Comparison of ENCODE assay signal across 25 mouse cellular contexts in the genomic region with DNA sequence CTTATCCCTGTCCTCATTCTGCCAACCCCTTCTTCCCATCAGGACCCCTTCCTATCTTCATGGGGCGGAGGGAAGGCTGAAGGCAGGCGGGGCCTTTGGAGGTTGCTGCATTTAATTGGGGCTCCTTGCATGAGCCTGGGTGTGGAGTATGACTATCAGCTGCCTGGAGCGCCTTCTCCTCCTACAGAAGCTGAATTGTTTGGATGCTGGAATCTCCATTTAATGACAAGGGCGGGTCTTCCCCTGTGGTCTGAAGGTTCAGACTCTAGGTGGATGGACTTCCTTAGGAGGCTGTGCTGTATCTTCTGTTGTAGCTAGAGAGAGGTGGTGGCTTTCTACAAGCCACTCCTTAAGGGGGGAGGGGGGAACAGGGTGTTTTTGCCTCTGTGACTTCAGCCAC. TPM values are rescaled to one million over a fixed set of nuclear protein-coding genes. Genes with fewer than 3 reads are reported as not detected.
DNase-seq lines count a peak whose midpoint lies in the region; ATAC-seq lines count a peak whose summit lies in the region.
"Had no signal": no experiment of that assay in that cellular context is flagged by ENCODE, and none has a peak within 500 bp of the region (broad histone marks: within the 10 kb centered on the region; RNA-seq: fewer than 3 reads in every experiment).

No protein-coding gene starts in this region.

- no peak for DNase-seq in hindbrain, embryonic 10.5 days (ENCODE audit: low spot score)
- DNase-seq in ES-CJ7 (ENCODE audit: low read depth, low spot score) = peak; percentile 72
- peak; percentile 86 for DNase-seq in ZHBTc4 (ENCODE audit: low read depth, low spot score)
- DNase-seq in adrenal gland, adult 18-20 months (ENCODE audit: low spot score in 2 of 2) = no peak
- no peak for DNase-seq in urinary bladder, postnatal 10 days (ENCODE audit: low spot score)
- DNase-seq: adrenal gland, adult 8-10 months; adrenal gland, postnatal 14 days; adrenal gland, postnatal 36 days; B cell, adult 2 months; cerebellum, adult 11-12 months; cerebellum, adult 2 months; cerebellum, adult 9-10 months; cerebellum, postnatal 14 days; cerebellum, postnatal 36 days; embryo, embryonic 11 days had no signal

- H3K9ac ChIP-seq in hindbrain, embryonic 13.5 days = no peak overlapping the region
- H3K9ac ChIP-seq: embryonic facial prominence, embryonic 13.5 days; embryonic facial prominence, embryonic 15.5 days; forebrain, embryonic 12.5 days had no signal

- no peaks in the 10 kb centered on the region for H3K27me3 ChIP-seq in hindbrain, embryonic 10.5 days (ENCODE audit: insufficient read depth, poor library complexity, severe bottlenecking)
- H3K27me3 ChIP-seq in hindbrain, embryonic 13.5 days = no peaks in the 10 kb centered on the region
- H3K27me3 ChIP-seq: CH12.LX; embryonic facial prominence, embryonic 13.5 days; embryonic facial prominence, embryonic 15.5 days; forebrain, embryonic 12.5 days had no signal

- H3K4me2 ChIP-seq in hindbrain, embryonic 13.5 days = no peak overlapping the region
- H3K4me2 ChIP-seq: embryonic facial prominence, embryonic 13.5 days; embryonic facial prominence, embryonic 15.5 days; forebrain, embryonic 12.5 days had no signal

- H3K4me3 ChIP-seq in hindbrain, embryonic 10.5 days = no peak overlapping the region
- H3K4me3 ChIP-seq in hindbrain, embryonic 13.5 days = no peak overlapping the region
- H3K4me3 ChIP-seq: embryonic facial prominence, embryonic 13.5 days; embryonic facial prominence, embryonic 15.5 days; erythroblast, embryonic 14.5 days; forebrain, embryonic 10.5 days; forebrain, embryonic 12.5 days had no signal

- WGBS in hindbrain, embryonic 10.5 days = 87% methylated on average over 4 of the region's 4 CpGs
- 90% methylated on average over 4 of the region's 4 CpGs for WGBS in hindbrain, embryonic 13.5 days

- ATAC-seq in hindbrain, embryonic 13.5 days (ENCODE audit: low FRiP score) = no peak
- ATAC-seq: CD4-positive, CD25-positive, alpha-beta regulatory T cell, adult 4 months; forebrain, embryonic 14.5 days; forebrain, embryonic 16.5 days had no signal

- peaks cover 6% of the 10 kb centered on the region; the same call in 1 of the 2 replicates for H3K4me1 ChIP-seq in hindbrain, embryonic 10.5 days (replicated peaks)
- H3K4me1 ChIP-seq in hindbrain, embryonic 13.5 days (replicated peaks) = no peaks in the 10 kb centered on the region
- H3K4me1 ChIP-seq: embryonic facial prominence, embryonic 13.5 days; embryonic facial prominence, embryonic 15.5 days; forebrain, embryonic 12.5 days had no signal

- no peaks in the 10 kb centered on the region for H3K9me3 ChIP-seq in hindbrain, embryonic 10.5 days
- H3K9me3 ChIP-seq in hindbrain, embryonic 13.5 days = no peaks in the 10 kb centered on the region
- H3K9me3 ChIP-seq: embryonic facial prominence, embryonic 13.5 days; embryonic facial prominence, embryonic 15.5 days; forebrain, embryonic 10.5 days; forebrain, embryonic 12.5 days had no signal

- H3K27ac ChIP-seq in hindbrain, embryonic 10.5 days = peak overlapping the region; percentile 40; the same call in 1 of the 2 replicates
- no peak overlapping the region for H3K27ac ChIP-seq in hindbrain, embryonic 13.5 days
- H3K27ac ChIP-seq: embryonic facial prominence, embryonic 13.5 days; embryonic facial prominence, embryonic 15.5 days; forebrain, embryonic 10.5 days; forebrain, embryonic 12.5 days had no signal

- peaks cover 97% of the 10 kb centered on the region for H3K36me3 ChIP-seq in hindbrain, embryonic 10.5 days
- peaks cover 24% of the 10 kb centered on the region for H3K36me3 ChIP-seq in hindbrain, embryonic 13.5 days

RNA-seq across cellular contexts. Expression of a gene that starts 8.2 kb away (rescaled TPM):
- polyA plus RNA-seq in hindbrain, embryonic 10.5 days (2016; fragmentation: Nextera tagmentation; extraction: Ambion mirVana) = 13.8 and 16.0 TPM in 2 replicates
- 19.5 and 20.9 TPM in 2 replicates for polyA plus RNA-seq in hindbrain, embryonic 13.5 days (2015; fragmentation: Nextera tagmentation; extraction: Ambion mirVana)
- total RNA-seq in adrenal gland, adult 18-20 months (2021) = 10 to 100 TPM; 24.3 to 25.0 TPM

RNA-seq across cellular contexts. Expression of a gene that starts 13.4 kb away (rescaled TPM):
- polyA plus RNA-seq in hindbrain, embryonic 10.5 days (2016; fragmentation: Nextera tagmentation; extraction: Ambion mirVana) = 48.3 and 62.6 TPM in 2 replicates
- 10.5 and 13.6 TPM in 2 replicates for polyA plus RNA-seq in hindbrain, embryonic 13.5 days (2015; fragmentation: Nextera tagmentation; extraction: Ambion mirVana)
- total RNA-seq in adrenal gland, adult 18-20 months (2021) = 1 to 10 TPM; 2.6 to 2.7 TPM

RNA-seq across cellular contexts. Expression of a gene that starts 13.7 kb away (rescaled TPM):
- 79.5 and 79.7 TPM in 2 replicates for polyA plus RNA-seq in hindbrain, embryonic 10.5 days (2016; fragmentation: Nextera tagmentation; extraction: Ambion mirVana)
- 36.2 and 38.0 TPM in 2 replicates for polyA plus RNA-seq in hindbrain, embryonic 13.5 days (2015; fragmentation: Nextera tagmentation; extraction: Ambion mirVana)
- 10 to 100 TPM; 53.0 to 57.0 TPM for total RNA-seq in adrenal gland, adult 18-20 months (2021)

RNA-seq across cellular contexts. Expression of a gene that starts 43.8 kb away (rescaled TPM):
- 2.8 and 4.2 TPM in 2 replicates for polyA plus RNA-seq in hindbrain, embryonic 10.5 days (2016; fragmentation: Nextera tagmentation; extraction: Ambion mirVana)
- polyA plus RNA-seq in hindbrain, embryonic 13.5 days (2015; fragmentation: Nextera tagmentation; extraction: Ambion mirVana) = 6.3 and 7.5 TPM in 2 replicates
- 1 to 10 TPM; 1.4 to 1.5 TPM for total RNA-seq in adrenal gland, adult 18-20 months (2021)
- polyA plus RNA-seq: CD4-positive, CD25-positive, alpha-beta regulatory T cell, adult 4 months had no signal

RNA-seq across cellular contexts. Expression of a gene that starts 58.4 kb away (rescaled TPM):
- polyA plus RNA-seq in hindbrain, embryonic 10.5 days (2016; fragmentation: Nextera tagmentation; extraction: Ambion mirVana) = 153 and 181 TPM in 2 replicates
- 93.0 and 95.0 TPM in 2 replicates for polyA plus RNA-seq in hindbrain, embryonic 13.5 days (2015; fragmentation: Nextera tagmentation; extraction: Ambion mirVana)
- 100 to 1,000 TPM; 140 to 168 TPM for total RNA-seq in adrenal gland, adult 18-20 months (2021)

Comparison
In these comparisons a context has a peak if more than half of its experiments do, and no peak if none do; other contexts are left out.
1. DNase-seq: peak in ES-CJ7 (single experiment) and ZHBTc4 (single experiment); none in hindbrain, embryonic 10.5 days (single experiment), adrenal gland, adult 18-20 months (0 of 2) and urinary bladder, postnatal 10 days (single experiment).